Mouse (Mus musculus) thymus, adult 2 months (tissue): ENCODE measurements around the gene Rpl3.

ENCODE experiments used
- CTCF ChIP-seq: fragments of 200-500 bp; IDR thresholded peaks from 2 replicates; pipeline ENCODE4 v1.5.1; 2012; ENCODE audit warnings: mild to moderate bottlenecking, control low read depth, low read length, moderate library complexity, borderline replicate concordance; ENCODE audit not compliant: control insufficient read depth, poor library complexity, insufficient read depth; ENCODE audit errors: extremely low read depth
- POLR2A ChIP-seq: fragments of 200-500 bp; IDR thresholded peaks from 2 replicates; pipeline ENCODE4 v1.6.1; 2012; ENCODE audit warnings: mild to moderate bottlenecking, low read length, control low read depth, moderate library complexity; ENCODE audit not compliant: control insufficient read depth, poor library complexity, insufficient read depth; ENCODE audit errors: extremely low read depth

DNA sequence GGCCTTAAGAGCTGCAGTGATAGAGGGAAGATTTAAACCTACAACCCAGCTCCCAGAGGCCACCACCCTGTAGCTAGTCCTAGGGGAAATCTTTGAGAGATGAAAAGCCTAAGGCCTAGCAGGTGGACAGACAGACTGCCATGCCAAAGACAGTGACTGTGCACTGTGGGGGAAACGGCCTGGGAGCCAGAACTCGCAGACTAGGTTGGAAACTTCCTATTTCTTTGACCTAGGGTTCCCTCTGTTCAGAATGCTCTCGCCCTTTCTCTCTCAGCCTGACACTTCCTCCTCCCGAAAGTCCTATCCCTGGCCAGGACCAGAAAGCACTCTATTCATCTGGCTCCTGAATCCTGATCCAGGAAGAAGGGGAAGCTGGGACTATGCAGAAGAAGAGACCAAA is 49.5 kb downstream of the Rpl3 start:
- TF ChIP-seq CTCF (no peak), POLR2A (no peak)
